Mouse (Mus musculus): Measurements from ENCODE around the gene Plac9b. TPM values are rescaled to one million over a fixed set of nuclear protein-coding genes. Genes with fewer than 3 reads are reported as not detected.

Gene Plac9b
- total RNA-seq, 4 experiments from 2014 or later, result 38.7 to 45.1 (median 43.3) TPM

Other genes starting within 250 kb of the Plac9b start
- not detected for gene Cphx1, start 244.2 kb downstream of the Plac9b start, total RNA-seq (2022)
- under 1 TPM in 1 of 4 experiments, not detected in 3; 0.13 TPM for gene Duxbl1, start 203.9 kb downstream of the Plac9b start, total RNA-seq (2022)
- gene Gm9780, start 139.8 kb downstream of the Plac9b start, total RNA-seq (2022), result 10 to 100 TPM; 14.5 to 21.1 (median 17.6) TPM
- 1 to 10 TPM; 1.6 to 7.9 (median 4.6) TPM for gene Tmem254c, start 115.1 kb downstream of the Plac9b start, total RNA-seq (2022)
- gene Cphx2, start 101.0 kb downstream of the Plac9b start, total RNA-seq (2022), result not detected
- not detected for gene Cphx3, start 100.2 kb downstream of the Plac9b start, total RNA-seq (2022)
- gene Duxbl2, start 64.1 kb downstream of the Plac9b start, total RNA-seq (2022), result not detected
- 1 to 10 TPM in 3 of 4 experiments, not detected in 1; 2.3 to 3.5 (median 3.2) TPM for gene Tmem254b, start 24.6 kb upstream of the Plac9b start, total RNA-seq (2022)
- not detected for gene Duxbl3, start 75.5 kb upstream of the Plac9b start, total RNA-seq (2022)